Mouse (Mus musculus) right cerebral cortex, postnatal 36 days (tissue): ENCODE measurements around the gene Csnk2a1.

Experiments
- DNase-seq, 2 experiments: peaks; one replicate each; pipeline ENCODE4 v3.0.0; 2022; ENCODE audit warnings: low spot score in 2 of 2, mixed read lengths in 1 of 2

Csnk2a1 gene

DNA sequence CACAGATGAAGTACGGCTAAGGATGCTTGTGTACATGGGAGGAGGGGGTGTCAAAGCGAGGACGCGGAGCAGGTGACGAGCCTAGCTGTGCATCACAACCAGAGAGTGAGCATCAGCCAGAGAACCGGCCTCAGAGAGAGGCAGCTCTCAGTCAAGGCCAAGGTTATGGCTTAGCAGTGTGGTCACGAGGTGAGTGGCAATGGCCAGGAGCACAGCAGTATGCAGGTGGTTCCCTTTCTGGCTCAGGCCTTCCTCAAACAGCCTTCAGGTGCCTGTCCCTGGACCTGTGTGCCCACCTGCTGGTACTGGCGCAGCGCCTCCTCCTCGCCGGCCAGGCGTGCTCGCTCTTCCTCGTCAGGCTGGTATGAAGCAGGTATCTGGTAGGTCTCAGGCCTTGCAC, 97.3 kb downstream of the Csnk2a1 start:
- DNase-seq, result no peak

- DNase-seq, result no peak
Observed at GRCm38 (mm10) chr2:152324842-152325241, 98.2 kb downstream of the Csnk2a1 start.

- DNase-seq, result no peak
Observed at GRCm38 (mm10) chr2:152326157-152326556, 99.5 kb downstream of the Csnk2a1 start.

GRCm38 (mm10) chr2:152326654-152327053, 100.0 kb downstream of the Csnk2a1 start:
- no peak for DNase-seq

- DNase-seq, result no peak
Observed at GRCm38 (mm10) chr2:152327980-152328379, 101.3 kb downstream of the Csnk2a1 start.

GRCm38 (mm10) chr2:152330858-152331423, 104.3 kb downstream of the Csnk2a1 start:
- DNase-seq, result no peak
